Mouse (Mus musculus): ENCODE data around the gene Hbp1.

GRCm38 (mm10) chr12:31964074-31964473, 13.7 kb upstream of the Hbp1 start:
- TF ChIP-seq POLR2A (IDR thresholded peaks at IDR 0.05; ENCODE audit: insufficient read depth, low read depth, low read length) (no peak), CTCF (IDR thresholded peaks at IDR 0.05) (no peak), EP300 (IDR thresholded peaks at IDR 0.05; ENCODE audit: insufficient read depth, low read depth, low read length) (no peak)

Measured in heart, adult 2 months (tissue).